Mouse (Mus musculus) ES-E14 (cell line): Measurements from ENCODE around the gene Pds5b.

Source experiments
- HCFC1 ChIP-seq: IDR thresholded peaks from 2 replicates; pipeline ENCODE4 v1.6.1; 2012; ENCODE audit warnings: low read length, inconsistent platforms, borderline replicate concordance; ENCODE audit not compliant: insufficient read depth
- MAFK ChIP-seq: IDR thresholded peaks from 2 replicates; pipeline ENCODE4 v1.6.1; 2014; ENCODE audit warnings: mild to moderate bottlenecking, low read depth, low read length, inconsistent platforms; ENCODE audit not compliant: insufficient read depth
- ZC3H11A ChIP-seq: IDR thresholded peaks from 2 replicates; pipeline ENCODE4 v1.6.1; 2012; ENCODE audit warnings: low read depth, mild to moderate bottlenecking, inconsistent platforms, low read length, borderline replicate concordance
- ZNF384 ChIP-seq: IDR thresholded peaks from 2 replicates; pipeline ENCODE4 v1.6.1; 2012; ENCODE audit warnings: low read depth, low read length, inconsistent platforms

- no peak for TF ChIP-seq MAFK
- no peak for TF ChIP-seq ZNF384
- TF ChIP-seq ZC3H11A, result no peak
- TF ChIP-seq HCFC1, result no peak
Observed at GRCm38 (mm10) chr5:150673880-150674621, 512 bp downstream of the Pds5b start.
